Mouse (Mus musculus) bone marrow macrophage, adult 2 months (primary cell): ENCODE results near the gene Itga2b.

Source experiments
- CTCF ChIP-seq: IDR thresholded peaks from 2 replicates; pipeline ENCODE4 v1.5.1; 2012; ENCODE audit warnings: low read depth, mild to moderate bottlenecking, low read length, moderate library complexity
- POLR2A ChIP-seq: IDR thresholded peaks from 2 replicates; pipeline ENCODE4 v1.6.1; 2012; ENCODE audit warnings: mild to moderate bottlenecking, low read depth, low read length, borderline replicate concordance

- no peak for TF ChIP-seq POLR2A
- TF ChIP-seq CTCF, result no peak
These were observed 62.8 kb downstream of the Itga2b start for GRCm38 (mm10) chr11:102406900-102407833.
